Mouse (Mus musculus): ENCODE data around the gene Ginm1.
"Not testable (repeated sequence)": the region's sequence is repeated elsewhere in the genome, so short reads cannot be mapped to it uniquely, and the experiment has no call there.

DNA sequence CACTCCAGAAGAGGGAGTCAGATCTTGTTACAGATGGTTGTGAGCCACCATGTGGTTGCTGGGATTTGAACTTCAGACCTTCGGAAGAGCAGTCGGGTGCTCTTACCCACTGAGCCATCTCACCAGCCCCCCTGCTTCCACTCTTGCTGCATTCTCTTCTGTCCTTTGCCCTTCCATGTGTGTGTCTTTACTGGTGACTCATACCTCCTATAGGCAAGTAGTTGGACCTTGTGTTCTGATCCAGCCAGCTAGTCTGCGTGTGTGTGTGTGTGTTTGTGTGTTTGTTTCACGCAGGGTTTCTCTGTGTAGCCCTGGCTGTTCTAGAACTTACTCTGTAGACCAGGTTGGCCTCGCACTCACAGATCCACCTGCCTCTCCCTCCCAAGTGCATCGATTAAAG is 47.1 kb downstream of the Ginm1 start:
- TF ChIP-seq CTCF (IDR thresholded peaks at IDR 0.05; ENCODE audit: low read depth, low read length); POLR2A (IDR thresholded peaks at IDR 0.05; ENCODE audit: borderline replicate concordance, low read depth, low read length): not testable (repeated sequence)

Measured in bone marrow macrophage, adult 2 months (primary cell).